Mouse (Mus musculus): ENCODE results near the gene Klf1.

- TF ChIP-seq CTCF (IDR thresholded peaks at IDR 0.05; ENCODE audit: borderline replicate concordance, insufficient read depth, low read depth, low read length): no peak
- no peak for TF ChIP-seq POLR2A (IDR thresholded peaks at IDR 0.05; ENCODE audit: borderline replicate concordance, insufficient read depth, low read length)
These were observed 6.9 kb downstream of the Klf1 start, which contains the start of gene Dnase2a for GRCm38 (mm10) chr8:84908421-84909161.

Measured in cerebellum, adult 2 months (tissue).